Mouse (Mus musculus): ENCODE measurements around the gene 1700125H20Rik. TPM values are rescaled to one million over a fixed set of nuclear protein-coding genes. Genes with fewer than 3 reads are reported as not detected.

Gene 1700125H20Rik
- total and polyA plus RNA-seq, 3 experiments, result not detected

DNA sequence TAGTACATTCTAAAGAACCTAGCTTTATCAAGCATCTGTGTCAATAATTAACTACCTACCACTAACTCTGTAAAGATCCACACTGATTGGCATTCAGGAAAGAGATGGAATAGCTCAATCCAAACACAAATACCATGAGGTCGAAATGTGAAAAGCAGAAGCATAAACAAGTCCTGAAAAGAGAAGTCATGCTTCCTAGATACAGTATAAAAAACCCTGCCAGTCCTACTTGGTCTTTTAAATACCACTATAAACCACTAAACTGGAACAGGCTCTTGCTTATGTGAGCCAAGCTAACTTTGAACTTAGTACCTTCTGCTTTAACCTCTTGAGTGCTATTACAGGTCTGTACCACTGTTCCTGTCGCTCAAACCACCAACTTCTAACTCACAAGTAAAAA lies 38.7 kb upstream of the 1700125H20Rik start:
- peak overlapping the region; percentile 37; the same call in 1 of the 2 replicates for H3K27ac ChIP-seq (ENCODE audit: control insufficient read depth, low read depth, low read length)
- H3K9ac ChIP-seq (ENCODE audit: control insufficient read depth, low read depth, low read length, poor library complexity, severe bottlenecking), result peak overlapping the region; percentile 37
- peak; percentile 72 for DNase-seq (ENCODE audit: low read depth, low spot score)
- H3K27me3 ChIP-seq (ENCODE audit: control insufficient read depth in 1 of 2, insufficient read depth in 2 of 2, low read length in 2 of 2), result no peaks in the 10 kb centered on the region
- peaks cover 8% of the 10 kb centered on the region for H3K79me2 ChIP-seq (ENCODE audit: control insufficient read depth, insufficient read depth, low read length, poor library complexity)
- no peak overlapping the region for H3K4me3 ChIP-seq (ENCODE audit: control insufficient read depth in 1 of 2, insufficient read depth in 1 of 2, low read depth in 2 of 2, low read length in 2 of 2)
- peaks cover 0 to 54% of the 10 kb centered on the region in 2 experiments; a peak in 2 of 4 replicates for H3K36me3 ChIP-seq (ENCODE audit: control insufficient read depth in 1 of 2, insufficient read depth in 2 of 2, low read length in 2 of 2)
- H3K9me3 ChIP-seq (replicated peaks; ENCODE audit: insufficient read depth, low read length), result no peaks in the 10 kb centered on the region
- TF ChIP-seq EP300 (IDR thresholded peaks at IDR 0.05; ENCODE audit: low read depth in 1 of 2, low read length in 2 of 2) (peak in 1 of 2 experiments; percentile 40; a peak in 1 of 4 replicates), SIN3A (IDR thresholded peaks at IDR 0.05; ENCODE audit: low read length) (peak; percentile 79), POLR2AphosphoS5 (IDR thresholded peaks at IDR 0.05; ENCODE audit: borderline replicate concordance, low read depth, low read length) (no peak), MAX (IDR thresholded peaks at IDR 0.05; ENCODE audit: low read length) (peak; percentile 72), MYC (IDR thresholded peaks at IDR 0.05; ENCODE audit: low read depth, low read length) (peak; percentile 86), GABPA (IDR thresholded peaks at IDR 0.05; ENCODE audit: low read depth, low read length) (no peak), MXI1 (IDR thresholded peaks at IDR 0.05; ENCODE audit: low read depth, low read length) (peak; percentile 90), RCOR1 (IDR thresholded peaks at IDR 0.05; ENCODE audit: low read depth, low read length) (no peak)
- H3K4me1 ChIP-seq (ENCODE audit: control insufficient read depth in 1 of 2, insufficient read depth in 2 of 2, low read length in 2 of 2), result peaks cover 14 to 46% of the 10 kb centered on the region in 2 experiments

DNA sequence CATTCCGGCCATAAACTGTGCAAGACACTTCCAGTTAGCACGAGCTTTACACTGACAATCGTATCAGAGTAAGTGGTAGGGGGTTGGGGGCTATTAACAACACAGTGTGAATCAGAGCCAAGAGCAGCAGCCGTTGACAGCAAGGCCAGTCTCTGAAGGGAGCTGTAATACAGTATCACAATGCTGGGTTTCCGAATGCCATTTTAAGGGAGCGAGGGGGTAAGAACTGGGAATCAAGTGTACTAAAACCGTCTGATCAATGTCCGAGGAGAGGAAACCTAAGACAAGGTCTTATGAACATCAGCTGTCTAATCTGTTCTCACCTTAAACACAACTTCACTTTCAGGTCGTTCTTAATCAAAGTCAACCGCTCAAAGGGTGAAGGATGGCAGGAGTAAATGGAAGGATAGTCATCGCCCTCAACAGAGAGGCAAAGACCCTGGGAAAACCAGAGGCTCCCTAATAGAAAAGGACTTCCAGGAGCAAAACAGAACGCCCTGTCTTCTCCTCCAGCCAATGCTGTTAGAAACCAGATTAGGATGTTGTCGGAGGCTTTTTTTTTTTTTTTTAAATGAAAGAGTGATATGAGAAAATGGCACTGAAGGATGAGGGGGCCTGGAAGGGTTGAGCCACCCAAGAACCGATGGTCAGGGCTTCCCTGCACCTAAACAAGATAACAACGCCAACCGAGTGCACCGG lies 31.3 kb upstream of the 1700125H20Rik start:
- Histone ChIP-seq H3K9me3 (replicated peaks; ENCODE audit: insufficient read depth, low read length) (no peaks in the 10 kb centered on the region), H3K79me2 (ENCODE audit: control insufficient read depth, insufficient read depth, low read length, poor library complexity) (peaks cover 24% of the 10 kb centered on the region), H3K9ac (ENCODE audit: control insufficient read depth, low read depth, low read length, poor library complexity, severe bottlenecking) (peak overlapping the region; percentile 93), H3K4me3 (ENCODE audit: control insufficient read depth in 1 of 2, insufficient read depth in 1 of 2, low read depth in 2 of 2, low read length in 2 of 2) (peak overlapping the region; percentile 72 to 98), H3K36me3 (ENCODE audit: control insufficient read depth in 1 of 2, insufficient read depth in 2 of 2, low read length in 2 of 2) (peaks cover 0 to 22% of the 10 kb centered on the region in 2 experiments; a peak in 2 of 4 replicates), H3K27me3 (ENCODE audit: control insufficient read depth in 1 of 2, insufficient read depth in 2 of 2, low read length in 2 of 2) (no peaks in the 10 kb centered on the region), H3K4me1 (ENCODE audit: control insufficient read depth in 1 of 2, insufficient read depth in 2 of 2, low read length in 2 of 2) (peaks cover 10 to 11% of the 10 kb centered on the region in 2 experiments), H3K27ac (ENCODE audit: control insufficient read depth, low read depth, low read length) (peak overlapping the region; percentile 10)
- DNase-seq (ENCODE audit: low read depth, low spot score), result peak; percentile 63
- TF ChIP-seq SIN3A (IDR thresholded peaks at IDR 0.05; ENCODE audit: low read length), result peak; percentile 37
- TF ChIP-seq POLR2AphosphoS5 (IDR thresholded peaks at IDR 0.05; ENCODE audit: borderline replicate concordance, low read depth, low read length), result no peak
- peak; percentile 91 for TF ChIP-seq ZNF384 (IDR thresholded peaks at IDR 0.05; ENCODE audit: low read depth, low read length)
- TF ChIP-seq ZKSCAN1 (IDR thresholded peaks at IDR 0.05; ENCODE audit: low read depth, low read length), result no peak
- TF ChIP-seq MEF2A (IDR thresholded peaks at IDR 0.05; ENCODE audit: extremely low read depth, insufficient replicate concordance, low read depth, low read length, poor library complexity, severe bottlenecking), result no peak
- no peak for TF ChIP-seq UBTF (IDR thresholded peaks at IDR 0.05; ENCODE audit: borderline replicate concordance, insufficient read depth, low read depth, low read length)
- TF ChIP-seq ZC3H11A (IDR thresholded peaks at IDR 0.05; ENCODE audit: low read depth, low read length), result no peak
- TF ChIP-seq USF1 (IDR thresholded peaks at IDR 0.05; ENCODE audit: low read depth, low read length), result peak; percentile 25; the same call in 1 of the 2 replicates
- no peak for TF ChIP-seq NRF1 (IDR thresholded peaks at IDR 0.05; ENCODE audit: insufficient read depth, low read depth, low read length, poor library complexity, severe bottlenecking)
- TF ChIP-seq RCOR1 (IDR thresholded peaks at IDR 0.05; ENCODE audit: low read depth, low read length), result no peak
- no peak for TF ChIP-seq EP300 (IDR thresholded peaks at IDR 0.05; ENCODE audit: low read depth in 1 of 2, low read length in 2 of 2)

Measured in MEL (cell line).